Mouse (Mus musculus) heart, adult 2 months (tissue): ENCODE measurements around the gene Haus8.

Experiments
- CTCF ChIP-seq: fragments of 200-600 bp; IDR thresholded peaks from 2 replicates; pipeline ENCODE4 v1.8.1; 2022; ENCODE audit warnings: antibody characterized with exemption, mild to moderate bottlenecking, moderate library complexity
- EP300 ChIP-seq: fragments of 200-500 bp; IDR thresholded peaks from 2 replicates; pipeline ENCODE4 v1.6.1; 2011; ENCODE audit warnings: low read depth, low read length, control low read depth; ENCODE audit not compliant: insufficient read depth
- POLR2A ChIP-seq: fragments of 200-500 bp; IDR thresholded peaks from 2 replicates; pipeline ENCODE4 v1.6.1; 2011; ENCODE audit warnings: mild to moderate bottlenecking, low read depth, low read length, control low read depth; ENCODE audit not compliant: insufficient read depth

- no peak for TF ChIP-seq CTCF
- TF ChIP-seq POLR2A: no peak
- TF ChIP-seq EP300: no peak
Measured at GRCm38 (mm10) chr8:71273151-71273510, 397 bp upstream of the Haus8 start.
